Mouse (Mus musculus): ENCODE measurements at regions not wholly inside any gene's neighbourhood (a gene's known extent, or its start where the extent isn't known, plus 50 kb on each side); places are given as distances from the start of the nearest gene placed in this dataset.
"Not testable (repeated sequence)": the region's sequence is repeated elsewhere in the genome, so short reads cannot be mapped to it uniquely, and the experiment has no call there.

GRCm38 (mm10) chr2:85280580-85280979 lies 58.5 kb downstream of the Olfr987 start:
- no peak for DNase-seq (ENCODE audit: extremely low spot score)

- no peak for DNase-seq (ENCODE audit: extremely low spot score)
Measured at GRCm38 (mm10) chr2:85278128-85278527, 61.0 kb downstream of the Olfr987 start.

- DNase-seq (ENCODE audit: extremely low spot score) = no peak
Measured at GRCm38 (mm10) chr2:85277433-85277832, 61.7 kb downstream of the Olfr987 start.

- DNase-seq (ENCODE audit: extremely low spot score) = not testable (repeated sequence)
Measured at GRCm38 (mm10) chr2:85266813-85267212, 69.8 kb upstream of the Lrrc55 start.

- no peak for DNase-seq (ENCODE audit: extremely low spot score)
Measured at GRCm38 (mm10) chr2:85265667-85266066, 68.7 kb upstream of the Lrrc55 start.

- no peak for DNase-seq (ENCODE audit: extremely low spot score)
Measured at GRCm38 (mm10) chr2:85265037-85265524, 68.1 kb upstream of the Lrrc55 start.

- no peak for DNase-seq (ENCODE audit: extremely low spot score)
Measured at GRCm38 (mm10) chr2:85257356-85257755, 60.4 kb upstream of the Lrrc55 start.

GRCm38 (mm10) chr2:85255610-85256009 lies 58.6 kb upstream of the Lrrc55 start:
- no peak for DNase-seq (ENCODE audit: extremely low spot score)

GRCm38 (mm10) chr2:85252343-85253285 lies 55.6 kb upstream of the Lrrc55 start:
- peak; percentile 10 for DNase-seq (ENCODE audit: extremely low spot score)

GRCm38 (mm10) chr2:85250026-85250560 lies 53.1 kb upstream of the Lrrc55 start:
- no peak for DNase-seq (ENCODE audit: extremely low spot score)

Measured in embryo, embryonic 9.5 days (tissue).